In the genomic region with DNA sequence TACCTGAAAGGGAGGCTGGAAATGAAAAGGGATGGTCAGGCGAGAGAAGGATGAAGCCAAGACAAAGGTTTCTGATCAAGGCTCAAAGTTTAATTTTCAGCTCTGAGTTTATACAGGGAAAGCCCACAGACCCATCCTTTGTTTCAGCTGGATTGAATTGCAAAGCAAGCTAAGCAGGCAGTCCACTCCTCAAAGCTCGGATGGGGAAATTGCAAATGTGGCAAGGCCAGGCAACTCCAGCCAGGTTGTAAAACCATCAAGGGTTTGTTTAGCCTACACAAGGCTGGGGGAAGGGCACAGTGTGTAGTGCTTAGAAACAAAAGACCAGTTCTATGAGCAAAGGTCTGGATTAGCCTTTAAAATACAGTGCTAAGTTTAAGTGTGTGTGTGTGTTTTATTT, we compare ENCODE assay signal across 21 mouse cellular contexts. TPM values are rescaled to one million over a fixed set of nuclear protein-coding genes. Genes with fewer than 3 reads are reported as not detected.
DNase-seq lines count a peak whose midpoint lies in the region; ATAC-seq and TF ChIP-seq lines count a peak whose summit lies in the region.
"Had no signal": no experiment of that assay in that cellular context is flagged by ENCODE, and none has a peak within 500 bp of the region (broad histone marks: within the 10 kb centered on the region; RNA-seq: fewer than 3 reads in every experiment).

No protein-coding gene starts in this region.

- H3K4me2 ChIP-seq in midbrain, embryonic 11.5 days, result no peak overlapping the region
- H3K4me2 ChIP-seq in midbrain, embryonic 13.5 days (replicated peaks), result no peak overlapping the region
- H3K4me2 ChIP-seq in limb, embryonic 14.5 days (replicated peaks; ENCODE audit: low read depth, low read length, severe bottlenecking), result no peak overlapping the region
- H3K4me2 ChIP-seq: forebrain, embryonic 13.5 days; heart, embryonic 13.5 days; intestine, embryonic 15.5 days; liver, embryonic 13.5 days; lung, embryonic 14.5 days had no signal

- H3K9me3 ChIP-seq in midbrain, embryonic 11.5 days (ENCODE audit: control insufficient read depth, low read length), result no peaks in the 10 kb centered on the region
- no peaks in the 10 kb centered on the region for H3K9me3 ChIP-seq in midbrain, embryonic 13.5 days
- H3K9me3 ChIP-seq in limb, embryonic 14.5 days (ENCODE audit: control insufficient read depth, low read length), result no peaks in the 10 kb centered on the region
- H3K9me3 ChIP-seq: embryonic facial prominence, embryonic 10.5 days; forebrain, embryonic 13.5 days; heart, embryonic 13.5 days; intestine, embryonic 15.5 days; liver, embryonic 13.5 days had no signal

- no peak for TF ChIP-seq POLR2A in limb, embryonic 14.5 days (IDR thresholded peaks at IDR 0.05; ENCODE audit: borderline replicate concordance, extremely low read depth, insufficient read depth, insufficient read length)

- 0 out of 2 replicates have a peak, but pooled peaks have one; percentile 38 for ATAC-seq in midbrain, embryonic 11.5 days (ENCODE audit: low FRiP score)
- ATAC-seq in midbrain, embryonic 13.5 days, result no peak
- ATAC-seq in limb, embryonic 14.5 days (ENCODE audit: low FRiP score, low read depth), result peak; percentile 34; the same call in 1 of the 2 replicates
- ATAC-seq: forebrain, embryonic 13.5 days; intestine, embryonic 15.5 days; midbrain, embryonic 16.5 days; Patski had no signal

- peak overlapping the region; percentile 54; the same call in 1 of the 2 replicates for H3K27ac ChIP-seq in midbrain, embryonic 11.5 days (ENCODE audit: low read depth, low read length)
- H3K27ac ChIP-seq in midbrain, embryonic 13.5 days, result no peak overlapping the region
- H3K27ac ChIP-seq in limb, embryonic 14.5 days (replicated peaks; ENCODE audit: low read depth, low read length), result no peak overlapping the region
- H3K27ac ChIP-seq: embryonic facial prominence, embryonic 10.5 days; forebrain, embryonic 13.5 days; heart, embryonic 13.5 days; intestine, embryonic 15.5 days; liver, embryonic 13.5 days; stomach, postnatal 0 days had no signal

- H3K9ac ChIP-seq in midbrain, embryonic 11.5 days (ENCODE audit: low read length), result no peak overlapping the region; the same call in 1 of the 2 replicates
- no peak overlapping the region for H3K9ac ChIP-seq in midbrain, embryonic 13.5 days (replicated peaks)
- H3K9ac ChIP-seq in limb, embryonic 14.5 days (ENCODE audit: low read depth, low read length, severe bottlenecking), result no peak overlapping the region
- H3K9ac ChIP-seq: forebrain, embryonic 13.5 days; heart, embryonic 13.5 days; intestine, embryonic 15.5 days; liver, embryonic 13.5 days; lung, embryonic 14.5 days had no signal

- peaks cover 10% of the 10 kb centered on the region for H3K4me1 ChIP-seq in midbrain, embryonic 11.5 days (ENCODE audit: control insufficient read depth, insufficient read depth, low read length)
- H3K4me1 ChIP-seq in midbrain, embryonic 13.5 days (replicated peaks), result peaks cover 9% of the 10 kb centered on the region
- H3K4me1 ChIP-seq in limb, embryonic 14.5 days (ENCODE audit: control insufficient read depth, insufficient read depth, low read length), result no peaks in the 10 kb centered on the region
- H3K4me1 ChIP-seq: liver, embryonic 13.5 days had no signal

- H3K4me3 ChIP-seq in midbrain, embryonic 11.5 days (ENCODE audit: low read depth, low read length), result no peak overlapping the region
- no peak overlapping the region for H3K4me3 ChIP-seq in midbrain, embryonic 13.5 days (replicated peaks)
- no peak overlapping the region for H3K4me3 ChIP-seq in limb, embryonic 14.5 days (replicated peaks; ENCODE audit: low read length)
- H3K4me3 ChIP-seq: embryonic facial prominence, embryonic 10.5 days; forebrain, embryonic 13.5 days; heart, embryonic 13.5 days; intestine, embryonic 15.5 days; liver, embryonic 13.5 days had no signal

- DNase-seq in heart, adult 11 months, result peak; percentile 87
- DNase-seq in heart, postnatal 4 days, result no peak
- DNase-seq in midbrain, embryonic 11.5 days (ENCODE audit: low spot score, missing footprints), result no peak
- DNase-seq in R1 (ENCODE audit: low read depth, low spot score), result peak; percentile 92
- DNase-seq in limb, embryonic 14.5 days (ENCODE audit: low spot score), result no peak
- DNase-seq in lung, postnatal 25 days (ENCODE audit: low spot score), result no peak
- DNase-seq: adrenal gland, postnatal 25 days; B cell, adult 2 months; cerebellum, adult 11-12 months; kidney, adult 9 months; kidney, postnatal 36 days; liver, embryonic 13.5 days; lung, embryonic 14.5 days had no signal

- H3K36me3 ChIP-seq in midbrain, embryonic 11.5 days (ENCODE audit: control insufficient read depth, insufficient read depth, low read length), result no peaks in the 10 kb centered on the region
- no peaks in the 10 kb centered on the region for H3K36me3 ChIP-seq in midbrain, embryonic 13.5 days
- no peaks in the 10 kb centered on the region for H3K36me3 ChIP-seq in limb, embryonic 14.5 days (ENCODE audit: control insufficient read depth, insufficient read depth, low read length)
- H3K36me3 ChIP-seq: embryonic facial prominence, embryonic 10.5 days; heart, embryonic 13.5 days; intestine, embryonic 15.5 days; liver, embryonic 13.5 days had no signal

- WGBS in midbrain, embryonic 11.5 days, result 15% methylated on average over 2 of the region's 2 CpGs
- WGBS in midbrain, embryonic 13.5 days, result 10% methylated on average over 2 of the region's 2 CpGs
- 25% methylated on average over 2 of the region's 2 CpGs for WGBS in limb, embryonic 14.5 days

- no peaks in the 10 kb centered on the region for H3K27me3 ChIP-seq in midbrain, embryonic 11.5 days (ENCODE audit: control insufficient read depth, insufficient read depth, low read length)
- H3K27me3 ChIP-seq in midbrain, embryonic 13.5 days, result peaks cover 6% of the 10 kb centered on the region; the same call in 1 of the 2 replicates
- H3K27me3 ChIP-seq in limb, embryonic 14.5 days (ENCODE audit: control insufficient read depth, insufficient read depth, low read length), result no peaks in the 10 kb centered on the region
- H3K27me3 ChIP-seq: forebrain, embryonic 13.5 days; heart, embryonic 13.5 days; intestine, embryonic 15.5 days; liver, embryonic 13.5 days; Patski had no signal

RNA-seq across cellular contexts. Expression of a gene that starts 28.4 kb away (rescaled TPM):
- under 1 TPM; 0.27 to 0.45 TPM for total RNA-seq in heart, postnatal 4 days (2021)
- 49.9 and 55.1 TPM in 2 replicates for polyA plus RNA-seq in midbrain, embryonic 11.5 days (2014; fragmentation: Nextera tagmentation; extraction: Ambion mirVana)
- polyA plus RNA-seq in midbrain, embryonic 13.5 days (2015; fragmentation: Nextera tagmentation; extraction: Ambion mirVana), result 57.5 and 65.5 TPM in 2 replicates
- 29.4 and 40.8 TPM in 2 replicates for polyA plus RNA-seq in limb, embryonic 14.5 days (2012; rRNA removed)
- 69.9 and 76.8 TPM in 2 replicates for polyA plus RNA-seq in limb, embryonic 14.5 days (2014; fragmentation: Nextera tagmentation; extraction: Ambion mirVana)
- polyA plus RNA-seq: lung, embryonic 14.5 days; Patski had no signal

Comparison
In these comparisons a context has a peak if more than half of its experiments do, and no peak if none do; other contexts are left out.
1. DNase-seq: peak in heart, adult 11 months (single experiment) and R1 (single experiment); none in heart, postnatal 4 days (single experiment), midbrain, embryonic 11.5 days (single experiment), limb, embryonic 14.5 days (single experiment) and lung, postnatal 25 days (single experiment).